Mouse (Mus musculus) right cerebral cortex, postnatal 14 days (tissue): ENCODE data around the gene Olfr881.

Experiments used
- DNase-seq: peaks from one replicate; pipeline ENCODE4 v3.0.0; 2022

Gene Olfr881

GRCm38 (mm10) chr9:37991525-37991924 is at the start of gene Olfr881:
Gene Olfr881 (plus strand): TSS chr9:37991825.
- no peak for DNase-seq

- no peak for DNase-seq
These were observed 7.1 kb downstream of the Olfr881 start for GRCm38 (mm10) chr9:37998581-37999204.

- no peak for DNase-seq
These were observed 8.4 kb downstream of the Olfr881 start for GRCm38 (mm10) chr9:38000021-38000420.

- no peak for DNase-seq
These were observed 33.9 kb downstream of the Olfr881 start, which contains the start of gene Olfr883 for GRCm38 (mm10) chr9:38025508-38025907. Gene Olfr883 (plus strand): TSS chr9:38025808.
